Mouse (Mus musculus): Measurements from ENCODE around the gene Snx8. TPM values are rescaled to one million over a fixed set of nuclear protein-coding genes. Genes with fewer than 3 reads are reported as not detected.

Snx8 gene
- 16.7 and 17.1 TPM in 2 replicates for polyA plus RNA-seq (2015; fragmentation: Nextera tagmentation; extraction: Ambion mirVana)

- TF ChIP-seq CTCF (IDR thresholded peaks at IDR 0.05) (no peak), EP300 (IDR thresholded peaks at IDR 0.05) (no peak)
- peak within 1 kb of the TSS; percentile 90 for H3K4me2 ChIP-seq (replicated peaks; ENCODE audit: low read depth, low read length)
- peaks cover 11% of the 10 kb centered on the region; the same call in 1 of the 2 replicates for H3K4me1 ChIP-seq (ENCODE audit: insufficient read depth, low read depth, low read length)
- DNase-seq (ENCODE audit: low spot score) (peak; percentile 98), ATAC-seq (peak; percentile 95)
- peak within 1 kb of the TSS; percentile 65 for H3K9ac ChIP-seq (replicated peaks; ENCODE audit: low read depth)
- H3K4me3 ChIP-seq (ENCODE audit: low read depth, low read length), result peak within 1 kb of the TSS; percentile 60
- H3K27ac ChIP-seq (ENCODE audit: low read length), result peak within 1 kb of the TSS; percentile 38; the same call in 1 of the 2 replicates
- under 1% methylated on average over 59 of the region's 63 CpGs for WGBS
- no peaks in the 10 kb centered on the region for H3K36me3 ChIP-seq (ENCODE audit: insufficient read depth, low read length)
- no peaks in the 10 kb centered on the region for H3K27me3 ChIP-seq (replicated peaks; ENCODE audit: insufficient read depth, low read length)
- H3K9me3 ChIP-seq (ENCODE audit: low read length), result no peaks in the 10 kb centered on the region
These were observed at the start of gene Snx8 for GRCm38 (mm10) chr5:140388588-140389576. Gene Snx8, minus strand, starts transcription at chr5:140389262.

GRCm38 (mm10) chr5:140425016-140425783 lies 36.1 kb upstream of the Snx8 start:
- 63% methylated on average over 17 of the region's 17 CpGs for WGBS
- H3K27me3 ChIP-seq (replicated peaks; ENCODE audit: insufficient read depth, low read length), result no peaks in the 10 kb centered on the region
- DNase-seq (ENCODE audit: low spot score), result peak; percentile 92
- H3K4me1 ChIP-seq (ENCODE audit: insufficient read depth, low read depth, low read length), result peaks cover 8% of the 10 kb centered on the region; the same call in 1 of the 2 replicates
- H3K27ac ChIP-seq (ENCODE audit: low read length), result peak overlapping the region; percentile 81
- H3K9ac ChIP-seq (replicated peaks; ENCODE audit: low read depth), result no peak overlapping the region
- ATAC-seq, result peak; percentile 92
- H3K4me3 ChIP-seq (ENCODE audit: low read depth, low read length), result no peak overlapping the region
- peaks cover 25% of the 10 kb centered on the region; the same call in 1 of the 2 replicates for H3K36me3 ChIP-seq (ENCODE audit: insufficient read depth, low read length)
- H3K9me3 ChIP-seq (ENCODE audit: low read length), result no peaks in the 10 kb centered on the region
- H3K4me2 ChIP-seq (replicated peaks; ENCODE audit: low read depth, low read length), result no peak overlapping the region
- TF ChIP-seq EP300 (IDR thresholded peaks at IDR 0.05) (peak; percentile 90), CTCF (IDR thresholded peaks at IDR 0.05) (0 out of 2 replicates have a peak, but pooled peaks have one; percentile 1)

- ATAC-seq (no peak), DNase-seq (ENCODE audit: low spot score) (no peak)
- TF ChIP-seq EP300 (IDR thresholded peaks at IDR 0.05) (no peak), CTCF (IDR thresholded peaks at IDR 0.05) (no peak)
- Histone ChIP-seq H3K27ac (ENCODE audit: low read length) (no peak overlapping the region), H3K9me3 (ENCODE audit: low read length) (no peaks in the 10 kb centered on the region), H3K4me1 (ENCODE audit: insufficient read depth, low read depth, low read length) (peaks cover 14% of the 10 kb centered on the region; the same call in 1 of the 2 replicates), H3K4me2 (replicated peaks; ENCODE audit: low read depth, low read length) (peak overlapping the region; percentile 89), H3K27me3 (replicated peaks; ENCODE audit: insufficient read depth, low read length) (no peaks in the 10 kb centered on the region), H3K36me3 (ENCODE audit: insufficient read depth, low read length) (no peaks in the 10 kb centered on the region), H3K4me3 (ENCODE audit: low read depth, low read length) (peak overlapping the region; percentile 93), H3K9ac (replicated peaks; ENCODE audit: low read depth) (peak overlapping the region; percentile 97)
- WGBS, result 42% methylated on average over 4 of the region's 4 CpGs
These were observed 31.6 kb upstream of the Snx8 start for GRCm38 (mm10) chr5:140420616-140421015.

GRCm38 (mm10) chr5:140419442-140420080 lies 30.5 kb upstream of the Snx8 start:
- peak; percentile 39 for ATAC-seq
- H3K4me2 ChIP-seq (replicated peaks; ENCODE audit: low read depth, low read length), result peak overlapping the region; percentile 89

GRCm38 (mm10) chr5:140418489-140419441 lies 29.7 kb upstream of the Snx8 start, which contains the start of gene Eif3b:
Gene Eif3b, plus strand, starts transcription at chr5:140419328.
- Histone ChIP-seq H3K27ac (ENCODE audit: low read length) (peak within 1 kb of the TSS; percentile 86), H3K4me2 (replicated peaks; ENCODE audit: low read depth, low read length) (peak within 1 kb of the TSS; percentile 89), H3K27me3 (replicated peaks; ENCODE audit: insufficient read depth, low read length) (no peaks in the 10 kb centered on the region), H3K9me3 (ENCODE audit: low read length) (no peaks in the 10 kb centered on the region), H3K4me1 (ENCODE audit: insufficient read depth, low read depth, low read length) (peaks cover 14% of the 10 kb centered on the region; the same call in 1 of the 2 replicates), H3K36me3 (ENCODE audit: insufficient read depth, low read length) (no peaks in the 10 kb centered on the region), H3K4me3 (ENCODE audit: low read depth, low read length) (peak within 1 kb of the TSS; percentile 93), H3K9ac (replicated peaks; ENCODE audit: low read depth) (peak within 1 kb of the TSS; percentile 97)
- DNase-seq (ENCODE audit: low spot score), result peak; percentile 97
- WGBS, result under 1% methylated on average over 65 of the region's 65 CpGs
- peak; percentile 79 for TF ChIP-seq EP300 (IDR thresholded peaks at IDR 0.05)
- peak; percentile 52 for TF ChIP-seq CTCF (IDR thresholded peaks at IDR 0.05)
- ATAC-seq, result peak; percentile 94

More at GRCm38 (mm10) chr5:140419442-140420080, 30.5 kb upstream of the Snx8 start:
- WGBS, result under 1% methylated on average over 58 of the region's 62 CpGs
- Histone ChIP-seq H3K27ac (ENCODE audit: low read length) (peak overlapping the region; percentile 86), H3K9ac (replicated peaks; ENCODE audit: low read depth) (peak overlapping the region; percentile 97), H3K27me3 (replicated peaks; ENCODE audit: insufficient read depth, low read length) (no peaks in the 10 kb centered on the region), H3K4me3 (ENCODE audit: low read depth, low read length) (peak overlapping the region; percentile 93), H3K9me3 (ENCODE audit: low read length) (no peaks in the 10 kb centered on the region), H3K4me1 (ENCODE audit: insufficient read depth, low read depth, low read length) (peaks cover 14% of the 10 kb centered on the region; the same call in 1 of the 2 replicates), H3K36me3 (ENCODE audit: insufficient read depth, low read length) (no peaks in the 10 kb centered on the region)
- TF ChIP-seq CTCF (IDR thresholded peaks at IDR 0.05), result no peak
- no peak for TF ChIP-seq EP300 (IDR thresholded peaks at IDR 0.05)
- peak; percentile 26 for DNase-seq (ENCODE audit: low spot score)
